In genomic region chr17:75390142-75390541, GRCm38 (mm10) we compare ENCODE assay signal across 15 mouse cellular contexts. TPM values are rescaled to one million over a fixed set of nuclear protein-coding genes. Genes with fewer than 3 reads are reported as not detected.
DNase-seq lines count a peak whose midpoint lies in the region; ATAC-seq and TF ChIP-seq lines count a peak whose summit lies in the region.
"Had no signal": no experiment of that assay in that cellular context is flagged by ENCODE, and none has a peak within 500 bp of the region (broad histone marks: within the 10 kb centered on the region; RNA-seq: fewer than 3 reads in every experiment).

No protein-coding gene starts in this region.

- peak; percentile 41 for DNase-seq in heart, adult 11 months
- no peak for DNase-seq in lung, adult 2 months
- no peak for DNase-seq in lung, adult 18-20 months
- DNase-seq in B cell, adult 2 months, result peak; percentile 28 to 35
- no peak for DNase-seq in adrenal gland, adult 18-20 months (ENCODE audit: low spot score in 2 of 2)
- no peak for DNase-seq in heart, adult 8-10 months (ENCODE audit: low spot score)
- DNase-seq: cerebellum, adult 9-10 months; heart, adult 18-20 months; heart, postnatal 14 days; liver, postnatal 0 days had no signal

- H3K4me2 ChIP-seq in heart, embryonic 12.5 days, result no peak overlapping the region
- H3K4me2 ChIP-seq: limb, embryonic 13.5 days had no signal

- H3K4me3 ChIP-seq in heart, embryonic 12.5 days, result no peak overlapping the region
- H3K4me3 ChIP-seq in lung, adult 2 months (replicated peaks; ENCODE audit: extremely low read depth, low read depth, low read length), result no peak overlapping the region
- H3K4me3 ChIP-seq: limb, embryonic 13.5 days; megakaryocyte, embryonic 14.5 days had no signal

- H3K9ac ChIP-seq in heart, embryonic 12.5 days, result no peak overlapping the region
- H3K9ac ChIP-seq: limb, embryonic 13.5 days; liver, postnatal 0 days had no signal

- H3K9me3 ChIP-seq in heart, embryonic 12.5 days (replicated peaks), result no peaks in the 10 kb centered on the region
- H3K9me3 ChIP-seq: limb, embryonic 13.5 days; megakaryocyte, embryonic 14.5 days had no signal

- H3K27me3 ChIP-seq in heart, embryonic 12.5 days (replicated peaks), result no peaks in the 10 kb centered on the region
- H3K27me3 ChIP-seq: limb, embryonic 13.5 days; megakaryocyte, embryonic 14.5 days had no signal

- peaks cover 45% of the 10 kb centered on the region for H3K36me3 ChIP-seq in heart, embryonic 12.5 days

- 93% methylated on average over 10 of the region's 10 CpGs for WGBS in heart, embryonic 12.5 days
- 94% methylated on average over 10 of the region's 10 CpGs for WGBS in lung, adult 2 months

- no peak for ATAC-seq in heart, embryonic 12.5 days (ENCODE audit: insufficient number of reproducible peaks, low FRiP score)
- peak; percentile 73 for ATAC-seq in granulocyte monocyte progenitor cell, adult 5-6 weeks (replicated peaks; ENCODE audit: poor library complexity, severe bottlenecking)
- ATAC-seq: activated CD4-positive, CD25-positive, alpha-beta regulatory T cell, adult 4 months; liver, postnatal 0 days had no signal

- TF ChIP-seq CTCF in lung, adult 2 months (IDR thresholded peaks at IDR 0.05; ENCODE audit: insufficient read depth, low read length), result 0 out of 2 replicates have a peak, but pooled peaks have one; percentile 6

- H3K4me1 ChIP-seq in heart, embryonic 12.5 days (replicated peaks), result 0 out of 2 replicates have a peak, but pooled peaks cover 5% of the 10 kb centered on the region
- H3K4me1 ChIP-seq in lung, adult 2 months (ENCODE audit: control insufficient read depth, insufficient read depth, low read length), result no peaks in the 10 kb centered on the region
- H3K4me1 ChIP-seq: limb, embryonic 13.5 days had no signal

- H3K27ac ChIP-seq in heart, embryonic 12.5 days (ENCODE audit: poor library complexity, severe bottlenecking), result no peak overlapping the region
- H3K27ac ChIP-seq: limb, embryonic 13.5 days had no signal

- no peak for TF ChIP-seq POLR2A in lung, adult 2 months (IDR thresholded peaks at IDR 0.05; ENCODE audit: borderline replicate concordance, extremely low read depth, low read depth, low read length)

RNA-seq across cellular contexts. Expression of gene Rasgrp3, which starts 45.6 kb away (rescaled TPM):
- polyA plus RNA-seq in heart, embryonic 12.5 days (2016; fragmentation: Nextera tagmentation; extraction: Ambion mirVana), result 16.7 and 17.1 TPM in 2 replicates
- polyA plus RNA-seq in lung, adult 2 months (2012; rRNA removed), result 14.5 and 27.0 TPM in 2 replicates
- total RNA-seq in granulocyte monocyte progenitor cell, adult 5-6 weeks (2014; fragmentation: Nextera tagmentation), result 0.26 TPM in 1 of 2 replicates, not detected in the other
- total RNA-seq in granulocyte monocyte progenitor cell, adult 5-6 weeks (2017), result not detected in 2 replicates
- total RNA-seq in adrenal gland, adult 18-20 months (2021), result 10 to 100 TPM; 13.8 to 14.8 TPM
- 10 to 100 TPM; 19.3 to 34.3 (median 30.2) TPM for total RNA-seq in heart, adult 8-10 months (2022)

Comparison
In these comparisons a context has a peak if more than half of its experiments do, and no peak if none do; other contexts are left out.
1. DNase-seq: peak in heart, adult 11 months (single experiment) and B cell, adult 2 months (2 of 2); none in lung, adult 2 months (single experiment), lung, adult 18-20 months (0 of 2), adrenal gland, adult 18-20 months (0 of 2) and heart, adult 8-10 months (single experiment).
2. RNA of gene Rasgrp3, which starts 45.6 kb away (total RNA-seq): 19.3 to 34.3 TPM in heart, adult 8-10 months and 13.8 to 14.8 TPM in adrenal gland, adult 18-20 months; 0.26 TPM in granulocyte monocyte progenitor cell, adult 5-6 weeks; every median in the first group is over 10 times any median in the second.